Comparison of ENCODE assay signal across 10 mouse cellular contexts in the genomic region with DNA sequence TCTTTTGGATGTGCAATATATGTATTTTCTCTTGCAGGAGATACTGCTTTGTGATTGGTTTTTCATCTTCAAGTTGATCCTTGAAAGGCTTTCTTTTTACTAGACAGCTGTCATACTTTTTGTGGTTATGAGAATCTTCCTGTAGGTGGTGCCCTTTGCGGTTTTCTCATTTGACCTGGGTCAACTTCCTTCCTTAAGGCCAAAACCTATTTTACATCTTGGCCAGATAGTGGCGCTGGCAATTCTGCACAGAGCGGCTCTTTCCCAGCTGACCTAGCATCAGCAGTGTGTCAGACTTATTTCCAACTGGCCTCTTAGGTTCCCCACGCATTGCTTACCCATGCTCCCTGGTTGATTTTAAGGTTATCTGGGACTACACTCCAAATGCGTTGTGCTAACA. TPM values are rescaled to one million over a fixed set of nuclear protein-coding genes. Genes with fewer than 3 reads are reported as not detected.
DNase-seq lines count a peak whose midpoint lies in the region; ATAC-seq and TF ChIP-seq lines count a peak whose summit lies in the region.
"Had no signal": no experiment of that assay in that cellular context is flagged by ENCODE, and none has a peak within 500 bp of the region (broad histone marks: within the 10 kb centered on the region; RNA-seq: fewer than 3 reads in every experiment).

No protein-coding gene starts in this region.

- no peaks in the 10 kb centered on the region for H3K36me3 ChIP-seq in lung, postnatal 0 days (ENCODE audit: insufficient read depth, low read length)
- no peaks in the 10 kb centered on the region for H3K36me3 ChIP-seq in midbrain, embryonic 13.5 days
- H3K36me3 ChIP-seq: hindbrain, embryonic 15.5 days; lung, embryonic 15.5 days had no signal

- intact Hi-C loops in gastrocnemius, adult 2 months (cut with DNase I): loop anchor here (5.0 kb wide), 2 partner anchors 214 to 474 kb away; no protein-coding TSS in a partner anchor

- H3K4me2 ChIP-seq in lung, postnatal 0 days (replicated peaks; ENCODE audit: low read depth, low read length): no peak overlapping the region
- H3K4me2 ChIP-seq in midbrain, embryonic 13.5 days (replicated peaks): no peak overlapping the region
- H3K4me2 ChIP-seq: hindbrain, embryonic 15.5 days; lung, embryonic 15.5 days had no signal

- ATAC-seq in lung, postnatal 0 days: no peak
- no peak for ATAC-seq in erythroblast, adult 5-6 weeks (replicated peaks; ENCODE audit: low FRiP score, poor library complexity, severe bottlenecking)
- no peak for ATAC-seq in midbrain, embryonic 13.5 days

- H3K9me3 ChIP-seq in lung, postnatal 0 days (ENCODE audit: low read length): no peaks in the 10 kb centered on the region
- no peaks in the 10 kb centered on the region for H3K9me3 ChIP-seq in midbrain, embryonic 13.5 days
- H3K9me3 ChIP-seq: hindbrain, embryonic 15.5 days; lung, embryonic 15.5 days had no signal

- WGBS in lung, postnatal 0 days: 52% methylated on average over 5 of the region's 5 CpGs
- WGBS in midbrain, embryonic 13.5 days: 49% methylated on average over 5 of the region's 5 CpGs

- H3K9ac ChIP-seq in lung, postnatal 0 days (replicated peaks; ENCODE audit: low read depth): no peak overlapping the region
- no peak overlapping the region for H3K9ac ChIP-seq in midbrain, embryonic 13.5 days (replicated peaks)
- H3K9ac ChIP-seq: hindbrain, embryonic 15.5 days; lung, embryonic 15.5 days had no signal

- TF ChIP-seq CTCF in gastrocnemius, adult 2 months (IDR thresholded peaks at IDR 0.05): peak; percentile 72
- TF ChIP-seq CTCF in lung, postnatal 0 days (IDR thresholded peaks at IDR 0.05): peak; percentile 66

- H3K4me1 ChIP-seq in lung, postnatal 0 days (ENCODE audit: insufficient read depth, low read depth, low read length): peaks cover 14% of the 10 kb centered on the region; the same call in 1 of the 2 replicates
- H3K4me1 ChIP-seq in midbrain, embryonic 13.5 days (replicated peaks): peaks cover 3% of the 10 kb centered on the region

- no peaks in the 10 kb centered on the region for H3K27me3 ChIP-seq in lung, postnatal 0 days (replicated peaks; ENCODE audit: insufficient read depth, low read length)
- H3K27me3 ChIP-seq in midbrain, embryonic 13.5 days: no peaks in the 10 kb centered on the region
- H3K27me3 ChIP-seq: hindbrain, embryonic 15.5 days; lung, embryonic 15.5 days had no signal

- DNase-seq in gastrocnemius, adult 2 months: peak; percentile 67
- no peak for DNase-seq in gastrocnemius, postnatal 4 days (ENCODE audit: low spot score in 2 of 2)
- DNase-seq in thymus, postnatal 25 days: peak; percentile 40
- DNase-seq in thymus, postnatal 10 days (ENCODE audit: low spot score in 2 of 2): no peak
- DNase-seq in lung, postnatal 0 days (ENCODE audit: low spot score): peak; percentile 57
- DNase-seq in right cerebral cortex, postnatal 14 days: no peak

- no peak overlapping the region; the same call in 1 of the 2 replicates for H3K27ac ChIP-seq in gastrocnemius, adult 2 months
- no peak overlapping the region for H3K27ac ChIP-seq in lung, postnatal 0 days (ENCODE audit: low read length)
- no peak overlapping the region for H3K27ac ChIP-seq in midbrain, embryonic 13.5 days
- H3K27ac ChIP-seq: hindbrain, embryonic 15.5 days; lung, embryonic 15.5 days had no signal

- no peak overlapping the region for H3K4me3 ChIP-seq in gastrocnemius, adult 2 months
- no peak overlapping the region for H3K4me3 ChIP-seq in lung, postnatal 0 days (ENCODE audit: low read depth, low read length)
- no peak overlapping the region for H3K4me3 ChIP-seq in midbrain, embryonic 13.5 days (replicated peaks)
- H3K4me3 ChIP-seq: hindbrain, embryonic 15.5 days; lung, embryonic 15.5 days had no signal

- no peak for TF ChIP-seq EP300 in lung, postnatal 0 days (IDR thresholded peaks at IDR 0.05)

RNA-seq across cellular contexts. Expression of a gene that starts 3.9 kb away (rescaled TPM):
- total RNA-seq in gastrocnemius, adult 2 months (2021): 10 to 100 TPM; 12.2 to 15.7 TPM
- 10 to 100 TPM; 37.2 to 40.2 TPM for total RNA-seq in gastrocnemius, postnatal 4 days (2021)
- polyA plus RNA-seq in lung, postnatal 0 days (2015; fragmentation: Nextera tagmentation; extraction: Ambion mirVana): 27.6 and 30.2 TPM in 2 replicates
- total RNA-seq in erythroblast, adult 5-6 weeks (2015; ENCODE audit: low replicate concordance): 5.2 and 12.9 TPM in 2 replicates
- 7.7 and 11.8 TPM in 2 replicates for total RNA-seq in erythroblast, adult 5-6 weeks (2017; ENCODE audit: low replicate concordance)
- polyA plus RNA-seq in midbrain, embryonic 13.5 days (2015; fragmentation: Nextera tagmentation; extraction: Ambion mirVana): 79.8 and 82.7 TPM in 2 replicates

Comparison
In these comparisons a context has a peak if more than half of its experiments do, and no peak if none do; other contexts are left out.
1. DNase-seq: peak in gastrocnemius, adult 2 months (single experiment), thymus, postnatal 25 days (single experiment) and lung, postnatal 0 days (single experiment); none in gastrocnemius, postnatal 4 days (0 of 2), thymus, postnatal 10 days (0 of 2) and right cerebral cortex, postnatal 14 days (single experiment).